Mouse (Mus musculus): ENCODE results near the gene Rab10. TPM values are rescaled to one million over a fixed set of nuclear protein-coding genes. Genes with fewer than 3 reads are reported as not detected.

Rab10 gene
- polyA plus RNA-seq, 1 experiment from 2014 or later: 74.8 TPM

Other genes starting within 250 kb of the Rab10 start
- 13.2 and 16.4 TPM in 2 replicates for gene Kif3c, start 55.2 kb upstream of the Rab10 start, polyA plus RNA-seq (2016; fragmentation: Nextera tagmentation; extraction: Ambion mirVana)
- gene Asxl2, start 116.9 kb upstream of the Rab10 start, polyA plus RNA-seq (2016; fragmentation: Nextera tagmentation; extraction: Ambion mirVana): 16.0 and 16.6 TPM in 2 replicates

All from limb, embryonic 10.5 days (tissue).